Mouse (Mus musculus): Measurements from ENCODE around the gene Ucp2. TPM values are rescaled to one million over a fixed set of nuclear protein-coding genes. Genes with fewer than 3 reads are reported as not detected.

Gene Ucp2
- polyA plus RNA-seq, 1 experiment from 2014 or later = 127 TPM

- H3K9me3 ChIP-seq (ENCODE audit: control insufficient read depth, low read length) = no peaks in the 10 kb centered on the region
- peak; percentile 23 for ATAC-seq (ENCODE audit: insufficient number of reproducible peaks, insufficient read depth, low FRiP score, low read depth)
These were observed 612 bp downstream of the Ucp2 start for GRCm38 (mm10) chr7:100493484-100494414.

GRCm38 (mm10) chr7:100494415-100494831 is 1.3 kb downstream of the Ucp2 start:
- Histone ChIP-seq H3K4me3 (ENCODE audit: control insufficient read depth in 1 of 2, insufficient read depth in 1 of 2, low read depth in 1 of 2, low read length in 2 of 2) (peak overlapping the region; percentile 52 to 63), H3K36me3 (ENCODE audit: control insufficient read depth, insufficient read depth, low read length) (peaks cover 35% of the 10 kb centered on the region), H3K27ac (replicated peaks in 1 of 2; ENCODE audit: control insufficient read depth in 1 of 2, insufficient read depth in 1 of 2, low read depth in 2 of 2, low read length in 2 of 2) (peak overlapping the region; percentile 78 to 87; a peak in 3 of 4 replicates), H3K9me3 (ENCODE audit: control insufficient read depth, low read length) (no peaks in the 10 kb centered on the region), H3K4me2 (ENCODE audit: low read length) (peak overlapping the region; percentile 97), H3K9ac (ENCODE audit: low read length) (peak overlapping the region; percentile 74; the same call in 1 of the 2 replicates), H3K27me3 (ENCODE audit: control insufficient read depth, insufficient read depth, low read length) (no peaks in the 10 kb centered on the region), H3K4me1 (ENCODE audit: control insufficient read depth in 2 of 2, insufficient read depth in 2 of 2, low read length in 2 of 2) (peaks cover 30 to 43% of the 10 kb centered on the region in 2 experiments)
- 93% methylated on average over 7 of the region's 7 CpGs for WGBS
- no peak for ATAC-seq (ENCODE audit: insufficient number of reproducible peaks, insufficient read depth, low FRiP score, low read depth)

More at GRCm38 (mm10) chr7:100493484-100494414, 612 bp downstream of the Ucp2 start:
- 23% methylated on average over 19 of the region's 19 CpGs for WGBS
- Histone ChIP-seq H3K4me3 (ENCODE audit: control insufficient read depth in 1 of 2, insufficient read depth in 1 of 2, low read depth in 1 of 2, low read length in 2 of 2) (peak overlapping the region; percentile 52 to 63), H3K36me3 (ENCODE audit: control insufficient read depth, insufficient read depth, low read length) (peaks cover 28% of the 10 kb centered on the region), H3K27me3 (ENCODE audit: control insufficient read depth, insufficient read depth, low read length) (no peaks in the 10 kb centered on the region), H3K27ac (replicated peaks in 1 of 2; ENCODE audit: control insufficient read depth in 1 of 2, insufficient read depth in 1 of 2, low read depth in 2 of 2, low read length in 2 of 2) (peak overlapping the region; percentile 78 to 87), H3K9ac (ENCODE audit: low read length) (peak overlapping the region; percentile 74), H3K4me2 (ENCODE audit: low read length) (peak overlapping the region; percentile 97), H3K4me1 (ENCODE audit: control insufficient read depth in 2 of 2, insufficient read depth in 2 of 2, low read length in 2 of 2) (peaks cover 31 to 45% of the 10 kb centered on the region in 2 experiments)

GRCm38 (mm10) chr7:100495042-100495441 is 1.9 kb downstream of the Ucp2 start:
- no peaks in the 10 kb centered on the region for H3K27me3 ChIP-seq (ENCODE audit: control insufficient read depth, insufficient read depth, low read length)
- no peaks in the 10 kb centered on the region for H3K9me3 ChIP-seq (ENCODE audit: control insufficient read depth, low read length)
- 39% methylated on average over 8 of the region's 8 CpGs for WGBS
- H3K4me2 ChIP-seq (ENCODE audit: low read length) = peak overlapping the region; percentile 97
- peak overlapping the region; percentile 1 to 52; a peak in 3 of 4 replicates for H3K4me3 ChIP-seq (ENCODE audit: control insufficient read depth in 1 of 2, insufficient read depth in 1 of 2, low read depth in 1 of 2, low read length in 2 of 2)
- peak overlapping the region; percentile 58 for H3K9ac ChIP-seq (ENCODE audit: low read length)
- ATAC-seq (ENCODE audit: insufficient number of reproducible peaks, insufficient read depth, low FRiP score, low read depth) = no peak
- peak overlapping the region; percentile 71 to 87 for H3K27ac ChIP-seq (replicated peaks in 1 of 2; ENCODE audit: control insufficient read depth in 1 of 2, insufficient read depth in 1 of 2, low read depth in 2 of 2, low read length in 2 of 2)
- peaks cover 30 to 43% of the 10 kb centered on the region in 2 experiments for H3K4me1 ChIP-seq (ENCODE audit: control insufficient read depth in 2 of 2, insufficient read depth in 2 of 2, low read length in 2 of 2)
- peaks cover 41% of the 10 kb centered on the region for H3K36me3 ChIP-seq (ENCODE audit: control insufficient read depth, insufficient read depth, low read length)

- H3K4me1 ChIP-seq (ENCODE audit: control insufficient read depth in 2 of 2, insufficient read depth in 2 of 2, low read length in 2 of 2) = peaks cover 30 to 43% of the 10 kb centered on the region in 2 experiments
- H3K27me3 ChIP-seq (ENCODE audit: control insufficient read depth, insufficient read depth, low read length) = no peaks in the 10 kb centered on the region
- WGBS = 18% methylated on average over 11 of the region's 11 CpGs
These were observed 2.6 kb downstream of the Ucp2 start for GRCm38 (mm10) chr7:100495581-100496251.

GRCm38 (mm10) chr7:100496371-100496770 is 3.2 kb downstream of the Ucp2 start:
- 72% methylated on average over 6 of the region's 6 CpGs for WGBS
- Histone ChIP-seq H3K4me1 (ENCODE audit: control insufficient read depth in 2 of 2, insufficient read depth in 2 of 2, low read length in 2 of 2) (peaks cover 30 to 43% of the 10 kb centered on the region in 2 experiments), H3K27me3 (ENCODE audit: control insufficient read depth, insufficient read depth, low read length) (no peaks in the 10 kb centered on the region), H3K9me3 (ENCODE audit: control insufficient read depth, low read length) (no peaks in the 10 kb centered on the region), H3K4me3 (ENCODE audit: control insufficient read depth in 1 of 2, insufficient read depth in 1 of 2, low read depth in 1 of 2, low read length in 2 of 2) (no peak overlapping the region), H3K27ac (replicated peaks in 1 of 2; ENCODE audit: control insufficient read depth in 1 of 2, insufficient read depth in 1 of 2, low read depth in 2 of 2, low read length in 2 of 2) (peak overlapping the region; percentile 40 to 87; a peak in 2 of 4 replicates), H3K4me2 (ENCODE audit: low read length) (peak overlapping the region; percentile 97), H3K36me3 (ENCODE audit: control insufficient read depth, insufficient read depth, low read length) (peaks cover 43% of the 10 kb centered on the region), H3K9ac (ENCODE audit: low read length) (peak overlapping the region; percentile 49; the same call in 1 of the 2 replicates)
- no peak for ATAC-seq (ENCODE audit: insufficient number of reproducible peaks, insufficient read depth, low FRiP score, low read depth)

More at GRCm38 (mm10) chr7:100495581-100496251, 2.6 kb downstream of the Ucp2 start:
- Histone ChIP-seq H3K27ac (replicated peaks in 1 of 2; ENCODE audit: control insufficient read depth in 1 of 2, insufficient read depth in 1 of 2, low read depth in 2 of 2, low read length in 2 of 2) (peak overlapping the region; percentile 71 to 87), H3K36me3 (ENCODE audit: control insufficient read depth, insufficient read depth, low read length) (peaks cover 43% of the 10 kb centered on the region), H3K9me3 (ENCODE audit: control insufficient read depth, low read length) (no peaks in the 10 kb centered on the region), H3K4me3 (ENCODE audit: control insufficient read depth in 1 of 2, insufficient read depth in 1 of 2, low read depth in 1 of 2, low read length in 2 of 2) (peak overlapping the region; percentile 1 to 52; a peak in 3 of 4 replicates), H3K4me2 (ENCODE audit: low read length) (peak overlapping the region; percentile 97), H3K9ac (ENCODE audit: low read length) (peak overlapping the region; percentile 58)
- peak; percentile 47; the same call in 1 of the 2 replicates for ATAC-seq (ENCODE audit: insufficient number of reproducible peaks, insufficient read depth, low FRiP score, low read depth)

- Histone ChIP-seq H3K4me3 (ENCODE audit: control insufficient read depth in 1 of 2, insufficient read depth in 1 of 2, low read depth in 1 of 2, low read length in 2 of 2) (no peak overlapping the region), H3K4me2 (ENCODE audit: low read length) (no peak overlapping the region), H3K27ac (replicated peaks in 1 of 2; ENCODE audit: control insufficient read depth in 1 of 2, insufficient read depth in 1 of 2, low read depth in 2 of 2, low read length in 2 of 2) (no peak overlapping the region), H3K27me3 (ENCODE audit: control insufficient read depth, insufficient read depth, low read length) (no peaks in the 10 kb centered on the region), H3K4me1 (ENCODE audit: control insufficient read depth in 2 of 2, insufficient read depth in 2 of 2, low read length in 2 of 2) (peaks cover 30 to 43% of the 10 kb centered on the region in 2 experiments), H3K36me3 (ENCODE audit: control insufficient read depth, insufficient read depth, low read length) (peaks cover 43% of the 10 kb centered on the region), H3K9me3 (ENCODE audit: control insufficient read depth, low read length) (no peaks in the 10 kb centered on the region), H3K9ac (ENCODE audit: low read length) (no peak overlapping the region)
- 91% methylated on average over 9 of the region's 9 CpGs for WGBS
- ATAC-seq (ENCODE audit: insufficient number of reproducible peaks, insufficient read depth, low FRiP score, low read depth) = no peak
These were observed 3.7 kb downstream of the Ucp2 start for GRCm38 (mm10) chr7:100496791-100497190.

GRCm38 (mm10) chr7:100497402-100497801 is 4.3 kb downstream of the Ucp2 start:
- Histone ChIP-seq H3K27me3 (ENCODE audit: control insufficient read depth, insufficient read depth, low read length) (no peaks in the 10 kb centered on the region), H3K9ac (ENCODE audit: low read length) (no peak overlapping the region), H3K4me3 (ENCODE audit: control insufficient read depth in 1 of 2, insufficient read depth in 1 of 2, low read depth in 1 of 2, low read length in 2 of 2) (no peak overlapping the region), H3K4me1 (ENCODE audit: control insufficient read depth in 2 of 2, insufficient read depth in 2 of 2, low read length in 2 of 2) (peaks cover 29 to 41% of the 10 kb centered on the region in 2 experiments), H3K36me3 (ENCODE audit: control insufficient read depth, insufficient read depth, low read length) (peaks cover 43% of the 10 kb centered on the region), H3K27ac (replicated peaks in 1 of 2; ENCODE audit: control insufficient read depth in 1 of 2, insufficient read depth in 1 of 2, low read depth in 2 of 2, low read length in 2 of 2) (no peak overlapping the region), H3K9me3 (ENCODE audit: control insufficient read depth, low read length) (no peaks in the 10 kb centered on the region), H3K4me2 (ENCODE audit: low read length) (no peak overlapping the region)
- ATAC-seq (ENCODE audit: insufficient number of reproducible peaks, insufficient read depth, low FRiP score, low read depth) = no peak
- WGBS = 74% methylated on average over 4 of the region's 4 CpGs
